Mouse (Mus musculus): ENCODE measurements at regions not wholly inside any gene's neighbourhood (a gene's known extent, or its start where the extent isn't known, plus 50 kb on each side); places are given as distances from the start of the nearest gene placed in this dataset.

GRCm38 (mm10) chr16:95838886-95839430 is 137.1 kb downstream of the Ets2 start:
- DNase-seq: no peak

- no peak for DNase-seq
These were observed 136.6 kb downstream of the Ets2 start for GRCm38 (mm10) chr16:95838478-95838846.

- DNase-seq: no peak
These were observed 136.0 kb downstream of the Ets2 start for GRCm38 (mm10) chr16:95837723-95838477.

GRCm38 (mm10) chr16:95835941-95836340 is 134.1 kb downstream of the Ets2 start:
- no peak for DNase-seq

- no peak for DNase-seq
These were observed 132.8 kb downstream of the Ets2 start for GRCm38 (mm10) chr16:95834556-95835288.

GRCm38 (mm10) chr16:95833455-95833854 is 131.6 kb downstream of the Ets2 start:
- DNase-seq: peak in 1 of 2 experiments; percentile 31

GRCm38 (mm10) chr16:95832346-95832739 is 130.5 kb downstream of the Ets2 start:
- DNase-seq: no peak

- peak; percentile 30 to 53 for DNase-seq
These were observed 129.9 kb downstream of the Ets2 start for GRCm38 (mm10) chr16:95831566-95832345.

GRCm38 (mm10) chr16:95827402-95827737 is 125.5 kb downstream of the Ets2 start:
- no peak for DNase-seq

- no peak for DNase-seq
These were observed 125.0 kb downstream of the Ets2 start for GRCm38 (mm10) chr16:95826681-95827401.

- DNase-seq: no peak
These were observed 123.8 kb downstream of the Ets2 start for GRCm38 (mm10) chr16:95825723-95826122.

- DNase-seq: peak; percentile 29 to 54
These were observed 123.1 kb downstream of the Ets2 start for GRCm38 (mm10) chr16:95824720-95825534.

GRCm38 (mm10) chr16:95823803-95824202 is 121.9 kb downstream of the Ets2 start:
- DNase-seq: no peak

GRCm38 (mm10) chr16:95821080-95821479 is 119.2 kb downstream of the Ets2 start:
- no peak for DNase-seq

- DNase-seq: no peak
These were observed 118.7 kb downstream of the Ets2 start for GRCm38 (mm10) chr16:95820606-95821005.

- DNase-seq: no peak
These were observed 118.1 kb downstream of the Ets2 start for GRCm38 (mm10) chr16:95820013-95820412.

- DNase-seq: no peak
These were observed 114.1 kb downstream of the Ets2 start for GRCm38 (mm10) chr16:95815966-95816365.

- DNase-seq: no peak
These were observed 113.4 kb downstream of the Ets2 start for GRCm38 (mm10) chr16:95815206-95815731.

- DNase-seq: peak in 1 of 2 experiments; percentile 30
These were observed 112.7 kb downstream of the Ets2 start for GRCm38 (mm10) chr16:95814513-95815118.

- peak in 1 of 2 experiments; percentile 36 for DNase-seq
These were observed 109.2 kb downstream of the Ets2 start for GRCm38 (mm10) chr16:95811092-95811491.

All from kidney, adult 8-10 months (tissue).